Mouse (Mus musculus) colon, adult 2 months (tissue): ENCODE data around the gene Esrra. TPM values are rescaled to one million over a fixed set of nuclear protein-coding genes. Genes with fewer than 3 reads are reported as not detected.

Experiments
- polyA plus RNA-seq: library from polyadenylated mRNA; depleted of rRNA; stranded (reverse); fragments of >200 nt; gene quantifications from 2 replicates; pipeline ENCODE4 v1.2.3, GENCODE M21; 2012; rRNA removed

The Esrra gene
- 242 and 258 TPM in 2 replicates for polyA plus RNA-seq

DNA sequence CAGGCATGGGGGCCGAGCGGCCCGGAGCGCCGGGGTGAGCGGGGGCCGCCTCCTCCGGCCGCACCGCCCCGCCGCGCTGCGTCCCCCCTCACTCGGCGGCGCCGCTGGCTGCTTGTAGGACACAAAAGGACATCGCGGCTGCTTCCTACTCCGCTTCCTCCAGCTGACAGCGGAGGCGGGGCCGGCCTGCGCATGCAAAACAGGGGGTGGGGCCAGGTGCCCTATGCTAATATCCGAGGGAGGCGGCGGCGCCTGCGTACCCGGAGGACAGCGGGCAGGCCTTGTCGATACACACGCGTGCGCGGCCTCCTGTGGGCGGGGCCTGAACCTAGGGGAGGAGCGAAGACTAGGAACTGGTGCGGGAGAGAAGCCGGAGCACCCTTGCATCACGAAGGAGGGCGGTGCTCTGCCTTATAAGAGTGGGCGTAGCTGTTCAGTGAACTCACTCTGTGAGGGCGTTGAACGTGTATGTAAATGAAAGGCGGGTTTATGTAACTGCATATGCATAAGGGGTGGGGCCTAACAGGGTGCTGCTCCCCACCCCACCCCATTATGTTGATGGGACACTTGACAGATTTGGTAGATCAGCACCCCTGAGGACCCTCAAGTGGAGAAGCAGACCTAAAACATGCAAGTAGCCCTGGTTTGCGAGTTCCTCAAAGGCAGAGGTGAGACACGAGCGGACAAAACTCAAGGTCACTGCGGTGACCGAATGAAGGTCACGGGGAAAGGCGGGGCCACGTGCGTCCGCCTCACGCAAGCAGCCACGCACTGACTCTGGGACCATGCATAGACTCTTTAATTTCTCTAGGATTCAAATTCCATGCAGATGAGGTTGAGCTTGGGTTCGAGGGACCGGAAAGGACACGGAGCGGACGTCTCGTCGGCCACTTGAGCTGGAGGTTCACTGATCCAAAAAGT lies at the start of gene Esrra:
Gene Esrra (minus strand): TSS at position 167 of the 921 bp plus-strand sequence.

DNA sequence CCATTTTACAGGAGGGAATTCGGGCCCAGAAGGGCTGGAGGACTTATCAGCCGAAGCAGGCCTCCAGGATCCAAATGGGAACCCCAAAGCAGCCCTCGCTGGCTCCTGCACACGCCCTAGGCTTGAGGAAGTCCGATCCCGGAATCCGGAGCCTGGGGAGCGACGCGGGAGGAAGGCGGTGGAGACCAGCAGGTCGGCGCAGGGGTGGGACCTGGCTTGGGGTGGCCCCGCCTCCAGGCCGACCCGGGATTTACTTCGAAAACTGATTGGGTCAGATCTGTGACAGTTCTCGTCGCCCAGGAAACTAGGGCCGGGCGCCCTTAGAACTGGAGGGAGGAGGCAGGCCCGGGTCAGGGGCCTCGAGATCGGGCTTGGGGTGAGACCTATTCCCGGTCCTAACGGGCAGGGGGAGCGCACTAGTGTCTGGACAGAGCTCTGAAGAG lies 20.7 kb upstream of the Esrra start, which contains the start of gene Gpr137:
Gene Gpr137 (minus strand): TSS at position 232 of the 443 bp plus-strand sequence.

DNA sequence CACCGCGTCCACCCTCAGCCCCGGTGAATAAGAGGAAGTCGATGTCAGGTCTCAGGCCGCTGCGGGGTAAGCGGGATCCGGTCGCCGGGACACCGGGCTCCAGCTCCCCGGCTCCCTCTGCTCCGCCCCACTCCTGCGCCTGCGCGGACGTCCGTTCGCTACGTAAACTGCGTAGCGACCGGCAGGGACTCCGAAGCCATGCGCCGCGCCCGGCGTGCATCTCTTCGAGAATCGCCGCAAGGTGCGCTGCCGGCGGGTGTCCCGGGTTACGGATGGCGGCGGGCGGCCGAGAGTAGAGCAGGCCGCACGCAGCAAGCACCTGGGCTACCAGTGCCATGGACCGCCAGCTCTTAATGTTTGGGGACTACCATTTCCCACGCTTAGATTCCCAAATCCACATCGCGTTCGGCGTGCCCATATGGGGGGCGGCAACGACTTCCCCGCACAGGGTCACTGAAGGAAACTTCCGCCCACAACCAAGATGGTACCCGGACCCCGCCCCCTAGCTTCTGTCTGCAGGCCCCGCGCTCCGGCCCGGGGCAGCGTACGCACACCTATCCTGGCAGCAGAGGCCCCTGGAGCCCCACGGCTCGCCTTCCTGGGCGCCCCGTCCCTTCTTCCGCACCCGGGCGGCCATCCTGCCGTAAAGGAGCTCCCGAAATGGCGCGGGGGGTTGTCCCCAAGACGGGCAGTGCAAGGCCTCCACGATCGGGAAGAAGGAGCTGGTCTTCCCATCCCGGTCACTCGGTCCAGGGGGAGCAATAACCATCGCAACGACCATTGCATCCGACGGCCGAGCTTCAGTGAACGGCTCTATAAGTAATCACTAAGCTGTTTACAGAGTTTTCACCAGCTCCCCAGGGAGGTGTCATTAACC lies 20.0 kb upstream of the Esrra start, which contains the start of gene Bad:
Gene Bad (plus strand): TSS at position 490 of the 877 bp plus-strand sequence.

DNA sequence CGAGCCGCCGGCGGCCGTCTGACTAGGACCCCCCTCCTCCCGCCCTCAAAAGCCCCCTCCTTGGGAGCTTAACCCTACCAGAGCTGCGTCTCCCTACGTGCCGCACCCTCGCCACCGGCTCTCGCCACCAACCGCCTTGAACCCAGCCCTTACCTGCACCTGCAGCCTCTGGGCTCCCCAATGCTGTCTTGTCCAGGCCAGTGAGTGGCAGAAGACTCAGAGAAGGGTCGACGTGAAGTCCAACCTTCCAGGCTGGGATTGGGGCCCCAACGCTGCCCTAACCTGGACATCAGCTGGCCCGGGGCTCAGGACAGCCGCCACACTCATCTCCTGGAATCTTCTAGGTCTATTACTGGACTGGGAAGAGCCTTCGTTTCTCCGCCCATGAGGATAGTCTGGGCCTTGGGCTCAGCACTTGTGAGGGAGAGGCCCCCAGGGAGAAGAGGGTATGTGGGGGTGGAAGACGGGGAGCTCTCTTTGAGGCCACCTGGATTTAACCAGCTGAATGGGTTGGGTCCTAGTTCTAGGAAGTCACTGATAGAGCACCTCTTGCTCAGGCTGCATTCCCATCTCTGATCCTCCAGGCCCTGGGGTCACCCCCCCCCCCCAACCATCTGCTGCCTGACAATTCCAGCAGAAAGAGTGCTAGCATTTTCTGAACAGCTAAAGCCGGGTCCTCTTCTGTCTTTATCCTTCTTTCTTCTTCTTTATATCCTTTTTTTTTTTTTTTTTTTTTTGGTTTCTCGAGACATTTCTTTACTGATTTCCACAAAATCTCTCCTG lies 12.8 kb upstream of the Esrra start, which contains the start of gene Kcnk4:
Gene Kcnk4 (minus strand): TSS at position 321 of the 783 bp plus-strand sequence.

DNA sequence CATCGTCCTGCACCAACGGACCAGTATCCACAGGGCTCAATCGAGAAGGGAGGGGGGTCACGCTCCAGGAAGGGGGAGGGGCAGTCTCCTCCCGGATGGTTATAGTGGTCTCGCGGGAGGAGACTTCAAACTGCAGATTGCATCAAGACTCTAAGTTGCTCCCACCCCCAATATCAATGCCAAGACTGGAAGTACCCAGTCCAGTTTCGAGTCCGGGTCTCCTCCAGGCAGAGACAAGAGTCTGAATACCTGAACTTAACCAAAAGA lies 3.6 kb upstream of the Esrra start, which contains the start of gene Catsperz:
Gene Catsperz (minus strand): TSS at position 74 of the 267 bp plus-strand sequence.

DNA sequence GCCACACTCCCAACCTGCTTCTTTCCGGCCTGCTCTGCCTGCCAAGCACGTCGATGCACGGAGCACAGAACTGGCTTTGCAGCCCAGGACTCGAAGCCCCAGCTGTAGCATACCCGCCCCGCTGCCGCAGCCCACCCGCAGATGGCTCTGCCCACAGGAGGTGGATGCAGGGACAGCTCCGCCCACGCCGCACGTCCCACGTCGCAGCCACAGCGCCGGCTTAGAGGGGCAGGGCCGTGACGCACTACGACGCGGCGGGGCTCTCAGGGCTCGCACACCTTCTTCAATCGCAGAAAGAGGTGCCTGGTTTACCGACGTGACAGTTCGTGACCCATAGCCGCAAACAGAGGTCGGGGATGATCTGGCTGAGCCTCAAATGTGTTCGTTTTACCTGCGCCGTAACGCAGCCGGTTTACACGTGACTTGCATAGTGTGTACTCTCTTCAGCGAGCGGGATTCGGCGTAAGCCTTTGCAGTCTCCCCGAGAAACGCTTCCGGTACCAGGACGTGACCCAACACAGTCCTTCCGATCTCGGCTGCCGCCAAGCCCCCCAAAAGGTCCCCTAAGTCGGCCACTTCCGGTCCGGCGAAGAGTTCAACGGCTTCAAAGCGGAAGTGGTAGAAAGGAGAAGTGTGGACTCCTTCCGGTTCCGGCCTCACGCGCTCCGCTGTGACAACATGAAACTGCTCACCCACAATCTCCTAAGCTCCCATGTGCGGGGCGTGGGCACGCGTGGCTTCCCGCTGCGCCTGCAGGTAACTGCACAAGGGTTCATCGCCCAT lies 11.9 kb downstream of the Esrra start, which contains the start of the genes Trmt112 and Prdx5:
Gene Trmt112 (plus strand): TSS at position 192 of the 783 bp plus-strand sequence.
Gene Prdx5 (minus strand): TSS at position 600 of the 783 bp plus-strand sequence.

Other genes with a start within 250 kb of the Esrra start
- 39.1 and 51.7 TPM in 2 replicates for gene Rps6ka4, start 81.2 kb downstream of the Esrra start, polyA plus RNA-seq
- 10.2 and 12.4 TPM in 2 replicates for gene Ccdc88b, start 63.6 kb downstream of the Esrra start, polyA plus RNA-seq
- 75.3 and 86.1 TPM in 2 replicates for gene Trmt112, start 12.1 kb downstream of the Esrra start, polyA plus RNA-seq
- gene Prdx5, start 11.7 kb downstream of the Esrra start, polyA plus RNA-seq: 163 and 170 TPM in 2 replicates
- 0.42 TPM in 1 of 2 replicates, not detected in the other for gene Catsperz, start 3.6 kb upstream of the Esrra start, polyA plus RNA-seq
- 0.08 TPM in 1 of 2 replicates, not detected in the other for gene Kcnk4, start 12.7 kb upstream of the Esrra start, polyA plus RNA-seq
- gene Bad, start 20.0 kb upstream of the Esrra start, polyA plus RNA-seq: 119 and 145 TPM in 2 replicates
- 103 and 166 TPM in 2 replicates for gene Gpr137, start 20.7 kb upstream of the Esrra start, polyA plus RNA-seq
- 159 and 169 TPM in 2 replicates for gene Ppp1r14b, start 53.2 kb upstream of the Esrra start, polyA plus RNA-seq
- gene Plcb3, start 54.7 kb upstream of the Esrra start, polyA plus RNA-seq: 335 and 360 TPM in 2 replicates
- 58.5 and 60.7 TPM in 2 replicates for gene Fkbp2, start 58.7 kb upstream of the Esrra start, polyA plus RNA-seq
- 40.7 and 51.0 TPM in 2 replicates for gene Vegfb, start 65.8 kb upstream of the Esrra start, polyA plus RNA-seq
- gene Dnajc4, start 70.8 kb upstream of the Esrra start, polyA plus RNA-seq: 61.9 and 65.0 TPM in 2 replicates
- gene Nudt22, start 74.3 kb upstream of the Esrra start, polyA plus RNA-seq: 90.8 and 103 TPM in 2 replicates
- 18.5 and 19.6 TPM in 2 replicates for gene Trpt1, start 74.3 kb upstream of the Esrra start, polyA plus RNA-seq
- gene Fermt3, start 97.7 kb upstream of the Esrra start, polyA plus RNA-seq: 14.6 and 15.7 TPM in 2 replicates
- 24.6 and 30.5 TPM in 2 replicates for gene Stip1, start 118.2 kb upstream of the Esrra start, polyA plus RNA-seq
- 61.6 and 63.0 TPM in 2 replicates for gene Macrod1, start 135.0 kb upstream of the Esrra start, polyA plus RNA-seq
- gene Flrt1, start 183.9 kb upstream of the Esrra start, polyA plus RNA-seq: 0.71 and 0.73 TPM in 2 replicates